Mouse (Mus musculus) lung, postnatal 0 days (tissue): ENCODE measurements around the gene Tmem207.

ENCODE experiments used
- CTCF ChIP-seq: IDR thresholded peaks from 2 replicates; pipeline ENCODE4 v1.5.1; 2016; ENCODE audit warnings: antibody characterized with exemption, mild to moderate bottlenecking
- EP300 ChIP-seq: IDR thresholded peaks from 2 replicates; pipeline ENCODE4 v1.6.1; 2016; ENCODE audit warnings: antibody characterized with exemption, mild to moderate bottlenecking, control low read depth

DNA sequence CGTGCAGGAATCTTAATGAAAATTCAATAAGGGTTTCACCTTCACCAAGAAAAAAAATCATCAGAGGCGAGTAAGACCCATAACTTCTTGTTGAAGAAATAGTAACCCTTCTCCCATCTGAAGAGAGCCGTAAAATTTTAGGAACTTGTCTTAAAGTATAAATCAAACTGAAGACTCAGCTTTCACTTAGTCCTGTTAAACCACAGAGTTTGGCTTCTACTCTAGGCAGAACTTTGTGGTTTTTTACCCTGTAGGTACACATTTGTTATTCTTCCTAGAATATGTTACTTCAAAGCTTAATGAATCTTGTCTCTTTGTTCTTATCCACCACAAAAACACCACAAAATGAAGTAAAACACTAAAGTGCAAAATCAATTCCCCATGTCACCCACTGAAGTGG, 25.7 kb upstream of the Tmem207 start:
- TF ChIP-seq CTCF: no peak
- no peak for TF ChIP-seq EP300
